Mouse (Mus musculus) cortical plate, adult 2 months (tissue): ENCODE measurements at regions not wholly inside any gene's neighbourhood (a gene's known extent, or its start where the extent isn't known, plus 50 kb on each side); places are given as distances from the start of the nearest gene placed in this dataset.

Experiments used
- CTCF ChIP-seq: fragments of 200-500 bp; IDR thresholded peaks from 2 replicates; pipeline ENCODE4 v1.5.1; 2011; ENCODE audit warnings: mild to moderate bottlenecking, control low read depth, low read length; ENCODE audit not compliant: insufficient read depth; ENCODE audit errors: extremely low read depth
- POLR2A ChIP-seq: fragments of 200-500 bp; IDR thresholded peaks from 2 replicates; pipeline ENCODE4 v1.6.1; 2011; ENCODE audit warnings: mild to moderate bottlenecking, low read length, control low read depth; ENCODE audit not compliant: insufficient read depth; ENCODE audit errors: extremely low read depth

- TF ChIP-seq POLR2A = no peak
- no peak for TF ChIP-seq CTCF
These were observed 286.3 kb downstream of the Osr1 start for GRCm38 (mm10) chr12:9856128-9856621.
